Mouse (Mus musculus) megakaryocyte, embryonic 14.5 days (primary cell): ENCODE data around the gene Scfd2.

ENCODE experiments used
- FLI1 ChIP-seq: IDR thresholded peaks from 2 replicates; pipeline ENCODE4 v1.6.1; 2012; ENCODE audit warnings: low read length, inconsistent platforms, mixed read lengths
- GATA1 ChIP-seq: IDR thresholded peaks from 3 replicates; pipeline ENCODE4 v1.6.1; 2012; ENCODE audit warnings: mixed read lengths, low read length, inconsistent platforms, borderline replicate concordance

DNA sequence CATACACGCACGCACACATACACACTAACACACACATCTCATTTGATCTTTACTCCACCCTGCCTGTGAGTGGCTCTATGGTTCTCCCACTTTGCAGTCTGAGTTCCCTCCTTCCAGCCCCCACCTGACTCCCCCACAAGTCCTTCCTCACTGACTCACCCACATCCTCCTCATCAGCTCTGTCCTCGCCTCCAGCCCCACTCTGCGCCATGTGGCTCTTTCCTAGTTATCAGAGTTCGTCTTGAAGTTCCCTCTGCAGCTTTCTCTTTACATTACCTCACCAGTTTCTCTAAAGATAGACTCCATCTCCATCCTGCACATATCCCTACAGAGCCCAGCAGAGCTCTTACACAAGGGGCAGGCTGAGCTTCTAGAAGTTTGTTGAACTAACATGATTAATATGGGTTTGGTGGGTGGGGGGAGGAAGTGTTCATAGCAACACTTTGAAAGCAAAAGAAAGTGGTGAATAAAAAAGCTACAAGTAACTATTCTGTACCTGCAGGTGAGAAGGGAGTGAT, 110.9 kb downstream of the Scfd2 start:
- TF ChIP-seq GATA1 (no peak), FLI1 (no peak)
